Mouse (Mus musculus): ENCODE data around the gene Madcam1. TPM values are rescaled to one million over a fixed set of nuclear protein-coding genes. Genes with fewer than 3 reads are reported as not detected.

Gene Madcam1
- total and polyA plus RNA-seq, 3 experiments = 61.9 to 171 (median 110) TPM

DNA sequence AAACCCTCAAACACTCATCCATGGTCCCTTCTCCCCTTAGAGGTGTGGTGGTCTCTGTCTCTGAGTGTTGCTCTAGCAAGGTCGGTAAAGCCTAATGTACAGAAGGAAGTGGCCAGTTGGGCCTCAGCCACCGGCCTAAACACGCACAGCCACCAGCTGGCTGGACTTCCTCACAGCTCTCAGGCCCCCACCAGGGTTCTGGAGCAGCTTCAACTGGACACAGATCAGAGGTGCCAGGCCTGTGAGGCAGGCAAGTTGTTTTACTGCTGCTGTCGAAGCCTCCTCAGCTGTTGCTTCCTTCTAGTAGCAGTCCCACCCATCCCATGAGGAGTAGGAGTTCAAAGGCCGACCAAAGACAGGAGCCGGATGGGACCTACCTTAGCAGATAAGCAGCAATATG is 33.6 kb downstream of the Madcam1 start:
- Histone ChIP-seq H3K4me2 (ENCODE audit: insufficient read depth, low read depth, poor library complexity, severe bottlenecking) (no peak overlapping the region), H3K27me3 (replicated peaks) (no peaks in the 10 kb centered on the region), H3K27ac (ENCODE audit: insufficient read depth, low read depth) (no peak overlapping the region), H3K4me1 (ENCODE audit: control insufficient read depth in 1 of 2, insufficient read depth in 2 of 2) (peaks cover 0 to 3% of the 10 kb centered on the region in 2 experiments; a peak in 1 of 4 replicates), H3K79me2 (replicated peaks; ENCODE audit: control insufficient read depth, extremely low read depth, insufficient read depth, poor library complexity, severe bottlenecking) (no peaks in the 10 kb centered on the region), H3K4me3 (replicated peaks in 1 of 3; ENCODE audit: low read depth in 2 of 3, low read length in 2 of 3, poor library complexity in 1 of 3) (no peak overlapping the region), H3K36me3 (replicated peaks in 1 of 2; ENCODE audit: control insufficient read depth in 1 of 2, insufficient read depth in 1 of 2, low read length in 1 of 2) (peaks cover 0 to 2% of the 10 kb centered on the region in 2 experiments), H3K9me3 (replicated peaks; ENCODE audit: low read length) (no peaks in the 10 kb centered on the region), H3K9ac (ENCODE audit: insufficient read depth, low read depth) (no peak overlapping the region)
- TF ChIP-seq CTCF (conservative IDR thresholded peaks at IDR 0.05 in 1 of 2, IDR thresholded peaks at IDR 0.05 in 1 of 2; ENCODE audit: low read depth in 2 of 2, low read length in 2 of 2) = no peak
- TF ChIP-seq IRF4 (IDR thresholded peaks at IDR 0.05; ENCODE audit: low read depth, low read length) = no peak
- no peak for TF ChIP-seq KAT2A (IDR thresholded peaks at IDR 0.05; ENCODE audit: insufficient replicate concordance, low read length)
- no peak for TF ChIP-seq USF1 (IDR thresholded peaks at IDR 0.05; ENCODE audit: low read depth, low read length)
- no peak for TF ChIP-seq POLR2AphosphoS2 (IDR thresholded peaks at IDR 0.05; ENCODE audit: low read depth, low read length)
- TF ChIP-seq EP300 (IDR thresholded peaks at IDR 0.05; ENCODE audit: low read length) = no peak
- dilution Hi-C loops (cut with MboI; ENCODE audit: extremely low pct_ligation_motif_present, extremely low pct_unique_long_range_greater_than_20kb, low sequenced_read_pairs) = no loop called here
- no peak for DNase-seq (ENCODE audit: extremely low read depth)
- in situ Hi-C loops (cut with MboI; ENCODE audit: low pct_ligation_motif_present, low pct_unique_long_range_greater_than_20kb, low sequenced_read_pairs) = no loop called here

DNA sequence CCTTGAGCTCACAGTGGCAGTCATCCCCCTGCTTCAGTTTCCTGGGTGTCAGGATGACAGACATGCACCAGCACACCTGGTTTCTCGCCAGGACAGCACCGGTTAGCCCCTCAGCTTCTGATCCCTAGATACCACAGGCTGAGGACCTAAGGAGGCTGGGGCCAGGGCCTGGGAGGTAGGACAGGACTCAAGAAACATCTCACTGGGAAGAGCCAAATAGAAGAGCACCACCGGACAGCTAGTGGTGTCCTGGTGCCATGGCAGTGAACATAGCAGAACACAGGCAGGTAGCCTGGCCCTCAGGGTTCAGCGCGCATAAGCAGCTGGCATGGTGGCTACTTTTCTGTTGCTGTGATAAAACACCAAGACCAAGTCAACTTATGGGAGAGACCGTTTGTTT is 34.1 kb downstream of the Madcam1 start:
- in situ Hi-C loops (cut with MboI; ENCODE audit: low pct_ligation_motif_present, low pct_unique_long_range_greater_than_20kb, low sequenced_read_pairs) = no loop called here
- no peak for TF ChIP-seq GABPA (IDR thresholded peaks at IDR 0.05; ENCODE audit: insufficient replicate concordance, low read depth, low read length)
- H3K9me3 ChIP-seq (replicated peaks; ENCODE audit: low read length) = no peaks in the 10 kb centered on the region

DNA sequence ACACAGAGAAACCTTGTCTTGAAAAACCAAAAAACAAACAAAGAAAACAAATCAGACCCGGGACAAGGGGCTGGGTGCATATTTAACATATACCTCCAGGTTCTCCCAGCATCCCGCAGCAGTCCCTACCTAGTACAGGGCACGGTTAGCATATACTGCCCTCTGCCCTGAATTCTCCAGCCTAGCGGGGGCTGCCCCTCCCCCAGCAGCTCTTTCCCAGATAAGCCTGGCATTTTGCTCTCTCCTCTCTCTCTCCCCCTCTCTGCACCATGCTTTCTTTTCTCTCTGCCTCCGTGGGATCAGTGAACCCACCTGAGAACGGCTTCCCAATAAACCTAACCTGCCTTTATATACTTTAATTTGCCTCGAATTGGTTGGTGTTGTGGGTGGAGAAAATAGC is 36.3 kb downstream of the Madcam1 start:
- no peak for TF ChIP-seq CTCF (conservative IDR thresholded peaks at IDR 0.05 in 1 of 2, IDR thresholded peaks at IDR 0.05 in 1 of 2; ENCODE audit: low read depth in 2 of 2, low read length in 2 of 2)
- no peak for TF ChIP-seq EP300 (IDR thresholded peaks at IDR 0.05; ENCODE audit: low read length)
- no peak for TF ChIP-seq GABPA (IDR thresholded peaks at IDR 0.05; ENCODE audit: insufficient replicate concordance, low read depth, low read length)
- TF ChIP-seq MAZ (IDR thresholded peaks at IDR 0.05; ENCODE audit: low read depth, low read length) = no peak
- TF ChIP-seq NRF1 (IDR thresholded peaks at IDR 0.05; ENCODE audit: low read depth, low read length) = no peak
- no peak for TF ChIP-seq E2F4 (IDR thresholded peaks at IDR 0.05; ENCODE audit: insufficient replicate concordance, low read depth, low read length)
- no peak for TF ChIP-seq POLR2AphosphoS2 (IDR thresholded peaks at IDR 0.05; ENCODE audit: low read depth, low read length)
- TF ChIP-seq CHD2 (IDR thresholded peaks at IDR 0.05; ENCODE audit: low read length) = no peak
- no peak for TF ChIP-seq UBTF (IDR thresholded peaks at IDR 0.05; ENCODE audit: low read depth, low read length)
- no peak for TF ChIP-seq JUN (IDR thresholded peaks at IDR 0.05; ENCODE audit: insufficient read depth, low read depth, low read length)
- TF ChIP-seq MAFK (IDR thresholded peaks at IDR 0.05; ENCODE audit: insufficient replicate concordance, low read length) = no peak
- no peak for TF ChIP-seq ELF1 (IDR thresholded peaks at IDR 0.05; ENCODE audit: low read depth, low read length)
- no peak for TF ChIP-seq SMC3 (IDR thresholded peaks at IDR 0.05; ENCODE audit: low read depth, low read length)
- no peak for TF ChIP-seq USF1 (IDR thresholded peaks at IDR 0.05; ENCODE audit: low read depth, low read length)
- no peak for TF ChIP-seq POLR2A (IDR thresholded peaks at IDR 0.05; ENCODE audit: low read depth, low read length)
- TF ChIP-seq CHD1 (IDR thresholded peaks at IDR 0.05; ENCODE audit: low read depth, low read length) = no peak
- in situ Hi-C loops (cut with MboI; ENCODE audit: low pct_ligation_motif_present, low pct_unique_long_range_greater_than_20kb, low sequenced_read_pairs) = no loop called here
- peaks cover 3 to 9% of the 10 kb centered on the region in 2 experiments; a peak in 3 of 4 replicates for H3K4me1 ChIP-seq (ENCODE audit: control insufficient read depth in 1 of 2, insufficient read depth in 2 of 2)
- H3K9me3 ChIP-seq (replicated peaks; ENCODE audit: low read length) = no peaks in the 10 kb centered on the region
- H3K27me3 ChIP-seq (replicated peaks) = no peaks in the 10 kb centered on the region
- peaks cover 12% of the 10 kb centered on the region for H3K79me2 ChIP-seq (replicated peaks; ENCODE audit: control insufficient read depth, extremely low read depth, insufficient read depth, poor library complexity, severe bottlenecking)
- dilution Hi-C loops (cut with MboI; ENCODE audit: extremely low pct_ligation_motif_present, extremely low pct_unique_long_range_greater_than_20kb, low sequenced_read_pairs) = no loop called here
- no peak overlapping the region for H3K9ac ChIP-seq (ENCODE audit: insufficient read depth, low read depth)
- no peak overlapping the region for H3K4me3 ChIP-seq (replicated peaks in 1 of 3; ENCODE audit: low read depth in 2 of 3, low read length in 2 of 3, poor library complexity in 1 of 3)
- H3K36me3 ChIP-seq (replicated peaks in 1 of 2; ENCODE audit: control insufficient read depth in 1 of 2, insufficient read depth in 1 of 2, low read length in 1 of 2) = peaks cover 0 to 4% of the 10 kb centered on the region in 2 experiments
- no peak overlapping the region for H3K4me2 ChIP-seq (ENCODE audit: insufficient read depth, low read depth, poor library complexity, severe bottlenecking)
- DNase-seq (ENCODE audit: extremely low read depth) = no peak
- no peak overlapping the region for H3K27ac ChIP-seq (ENCODE audit: insufficient read depth, low read depth)

More for the DNA sequence above, 34.1 kb downstream of the Madcam1 start:
- dilution Hi-C loops (cut with MboI; ENCODE audit: extremely low pct_ligation_motif_present, extremely low pct_unique_long_range_greater_than_20kb, low sequenced_read_pairs) = no loop called here
- Histone ChIP-seq H3K4me2 (ENCODE audit: insufficient read depth, low read depth, poor library complexity, severe bottlenecking) (no peak overlapping the region), H3K27me3 (replicated peaks) (no peaks in the 10 kb centered on the region), H3K36me3 (replicated peaks in 1 of 2; ENCODE audit: control insufficient read depth in 1 of 2, insufficient read depth in 1 of 2, low read length in 1 of 2) (peaks cover 0 to 2% of the 10 kb centered on the region in 2 experiments), H3K27ac (ENCODE audit: insufficient read depth, low read depth) (no peak overlapping the region), H3K79me2 (replicated peaks; ENCODE audit: control insufficient read depth, extremely low read depth, insufficient read depth, poor library complexity, severe bottlenecking) (no peaks in the 10 kb centered on the region), H3K9ac (ENCODE audit: insufficient read depth, low read depth) (no peak overlapping the region), H3K4me3 (replicated peaks in 1 of 3; ENCODE audit: low read depth in 2 of 3, low read length in 2 of 3, poor library complexity in 1 of 3) (no peak overlapping the region), H3K4me1 (ENCODE audit: control insufficient read depth in 1 of 2, insufficient read depth in 2 of 2) (peaks cover 0 to 4% of the 10 kb centered on the region in 2 experiments; a peak in 1 of 4 replicates)
- DNase-seq (ENCODE audit: extremely low read depth) = no peak
